Mouse (Mus musculus): ENCODE results near the gene Gfy.

GRCm38 (mm10) chr7:45141319-45141718 is 38.0 kb downstream of the Gfy start:
- no peak for TF ChIP-seq CTCF (IDR thresholded peaks at IDR 0.05; ENCODE audit: low read depth)
- no peak for TF ChIP-seq EP300 (optimal IDR thresholded peaks at IDR 0.05)
